In genomic region chr6:68931860-68932259, GRCm38 (mm10) we compare ENCODE assay signal across 7 mouse cellular contexts.
A peak's percentile ranks its signal among the peaks of the same experiment; 100 is the strongest.
DNase-seq lines count a peak whose midpoint lies in the region; ATAC-seq and TF ChIP-seq lines count a peak whose summit lies in the region.
"Not testable (repeated sequence)": the region's sequence is repeated elsewhere in the genome, so short reads cannot be mapped to it uniquely, and the experiment has no call there.

No protein-coding gene starts in this region.

- not testable (repeated sequence) for H3K36me3 ChIP-seq in forebrain, embryonic 14.5 days (ENCODE audit: control insufficient read depth, insufficient read depth, low read length); intestine, postnatal 0 days (ENCODE audit: control insufficient read depth, insufficient read depth); lung, embryonic 14.5 days (ENCODE audit: insufficient read depth)

- TF ChIP-seq CTCF in intestine, postnatal 0 days (IDR thresholded peaks at IDR 0.05; ENCODE audit: low read depth): peak; percentile 38
- 0 out of 2 replicates have a peak, but pooled peaks have one; percentile 14 for TF ChIP-seq CTCF in lung, embryonic 14.5 days (IDR thresholded peaks at IDR 0.05; ENCODE audit: low read depth)

- H3K9ac ChIP-seq in forebrain, embryonic 14.5 days (ENCODE audit: low read length); intestine, postnatal 0 days (ENCODE audit: low read depth, low read length); lung, embryonic 14.5 days: not testable (repeated sequence)

- not testable (repeated sequence) for H3K27me3 ChIP-seq in forebrain, embryonic 14.5 days (replicated peaks; ENCODE audit: control insufficient read depth, insufficient read depth, low read length); intestine, postnatal 0 days (replicated peaks; ENCODE audit: control insufficient read depth, insufficient read depth, low read length); lung, embryonic 14.5 days (ENCODE audit: insufficient read depth, low read length)

- not testable (repeated sequence) for H3K4me1 ChIP-seq in forebrain, embryonic 14.5 days (ENCODE audit: control insufficient read depth, insufficient read depth, low read length); intestine, postnatal 0 days (replicated peaks; ENCODE audit: control insufficient read depth, insufficient read depth, low read length); lung, embryonic 14.5 days (ENCODE audit: insufficient read depth)

- ATAC-seq in forebrain, embryonic 14.5 days; intestine, postnatal 0 days; lung, embryonic 14.5 days (ENCODE audit: insufficient read depth): not testable (repeated sequence)

- not testable (repeated sequence) for H3K9me3 ChIP-seq in forebrain, embryonic 14.5 days (replicated peaks; ENCODE audit: control insufficient read depth, low read length); intestine, postnatal 0 days (ENCODE audit: control insufficient read depth); lung, embryonic 14.5 days (ENCODE audit: low read depth, low read length)

- not testable (repeated sequence) for H3K27ac ChIP-seq in forebrain, embryonic 14.5 days (ENCODE audit: low read depth, low read length); intestine, postnatal 0 days (ENCODE audit: low read depth, low read length); lung, embryonic 14.5 days (ENCODE audit: low read depth)

- not testable (repeated sequence) for H3K4me2 ChIP-seq in forebrain, embryonic 14.5 days (ENCODE audit: low read length); intestine, postnatal 0 days (replicated peaks; ENCODE audit: low read depth); lung, embryonic 14.5 days

- peak; percentile 5 for DNase-seq in 416B (ENCODE audit: low read depth)
- DNase-seq in Muller cell, postnatal 12 days (ENCODE audit: inconsistent ontology term): peak; percentile 0
- peak; percentile 36 for DNase-seq in embryo, embryonic 10.5 days (ENCODE audit: low spot score)
- DNase-seq in forebrain, embryonic 14.5 days (ENCODE audit: low spot score): peak; percentile 0
- DNase-seq in lung, embryonic 14.5 days: peak; percentile 3
- DNase-seq in retina, postnatal 1 day: peak; percentile 4

- not testable (repeated sequence) for H3K4me3 ChIP-seq in forebrain, embryonic 14.5 days (ENCODE audit: low read depth, low read length); intestine, postnatal 0 days (ENCODE audit: low read depth, low read length); lung, embryonic 14.5 days (ENCODE audit: low read depth, low read length)
